Comparison of ENCODE assay signal across 8 mouse cellular contexts in the genomic region with DNA sequence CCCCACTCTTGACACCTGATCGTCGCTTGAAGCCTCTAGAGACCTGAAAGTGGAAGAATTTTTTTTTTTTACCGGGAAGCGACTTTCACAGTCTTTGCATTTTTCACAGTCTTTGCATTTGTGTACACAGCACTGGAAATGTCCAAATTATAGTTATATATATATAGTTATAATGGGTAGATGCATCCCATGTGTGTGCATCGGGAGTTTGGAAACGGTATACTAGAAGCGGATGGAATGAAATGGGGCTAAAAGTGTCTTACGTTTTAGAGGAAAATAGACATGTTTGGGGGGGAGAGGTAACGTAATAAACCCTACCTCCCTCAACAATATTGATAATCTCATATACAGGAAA. TPM values are rescaled to one million over a fixed set of nuclear protein-coding genes. Genes with fewer than 3 reads are reported as not detected.
DNase-seq lines count a peak whose midpoint lies in the region; ATAC-seq and TF ChIP-seq lines count a peak whose summit lies in the region.

No protein-coding gene starts in this region.

- no peaks in the 10 kb centered on the region for H3K27me3 ChIP-seq in embryonic facial prominence, embryonic 13.5 days
- no peaks in the 10 kb centered on the region for H3K27me3 ChIP-seq in hindbrain, postnatal 0 days (ENCODE audit: insufficient read depth, low read length)
- no peaks in the 10 kb centered on the region for H3K27me3 ChIP-seq in midbrain, postnatal 0 days (ENCODE audit: insufficient read depth, low read length)

- no peaks in the 10 kb centered on the region for H3K36me3 ChIP-seq in embryonic facial prominence, embryonic 13.5 days
- no peaks in the 10 kb centered on the region for H3K36me3 ChIP-seq in hindbrain, postnatal 0 days (ENCODE audit: insufficient read depth, low read length)
- H3K36me3 ChIP-seq in midbrain, postnatal 0 days (ENCODE audit: insufficient read depth, low read length): no peaks in the 10 kb centered on the region

- H3K4me2 ChIP-seq in embryonic facial prominence, embryonic 13.5 days: peak overlapping the region; percentile 77
- H3K4me2 ChIP-seq in hindbrain, postnatal 0 days (ENCODE audit: low read depth, low read length): peak overlapping the region; percentile 81
- H3K4me2 ChIP-seq in midbrain, postnatal 0 days (ENCODE audit: low read depth, low read length, poor library complexity, severe bottlenecking): peak overlapping the region; percentile 67

- peaks cover 11% of the 10 kb centered on the region for H3K4me1 ChIP-seq in embryonic facial prominence, embryonic 13.5 days
- H3K4me1 ChIP-seq in hindbrain, postnatal 0 days (ENCODE audit: insufficient read depth, low read length): peaks cover 9% of the 10 kb centered on the region
- peaks cover 8% of the 10 kb centered on the region; the same call in 1 of the 2 replicates for H3K4me1 ChIP-seq in midbrain, postnatal 0 days (ENCODE audit: insufficient read depth, low read length)

- no peak for TF ChIP-seq CTCF in layer of hippocampus, adult 2 months (conservative IDR thresholded peaks at IDR 0.05)
- TF ChIP-seq CTCF in hindbrain, postnatal 0 days (IDR thresholded peaks at IDR 0.05; ENCODE audit: low read depth): no peak
- TF ChIP-seq CTCF in midbrain, postnatal 0 days (IDR thresholded peaks at IDR 0.05): no peak

- H3K4me3 ChIP-seq in layer of hippocampus, adult 2 months: peak overlapping the region; percentile 56
- peak overlapping the region; percentile 94 for H3K4me3 ChIP-seq in embryonic facial prominence, embryonic 13.5 days
- H3K4me3 ChIP-seq in hindbrain, postnatal 0 days (ENCODE audit: low read length): peak overlapping the region; percentile 97
- peak overlapping the region; percentile 99 for H3K4me3 ChIP-seq in midbrain, postnatal 0 days (ENCODE audit: low read depth, low read length)

- peak overlapping the region; percentile 90 for H3K27ac ChIP-seq in layer of hippocampus, adult 2 months
- H3K27ac ChIP-seq in embryonic facial prominence, embryonic 13.5 days: peak overlapping the region; percentile 90; the same call in 1 of the 2 replicates
- H3K27ac ChIP-seq in hindbrain, postnatal 0 days: peak overlapping the region; percentile 93
- H3K27ac ChIP-seq in midbrain, postnatal 0 days (ENCODE audit: low read depth, low read length): peak overlapping the region; percentile 95

- DNase-seq in layer of hippocampus, adult 2 months (ENCODE audit: low spot score in 2 of 2): no peak
- DNase-seq in layer of hippocampus, adult 9-10 months (ENCODE audit: low spot score): no peak
- DNase-seq in hindbrain, postnatal 0 days (ENCODE audit: low spot score): no peak
- DNase-seq in midbrain, postnatal 0 days (ENCODE audit: low spot score): no peak
- no peak for DNase-seq in layer of hippocampus, postnatal 25 days (ENCODE audit: extremely low spot score in 1 of 2, low spot score in 1 of 2)
- no peak for DNase-seq in frontal cortex, postnatal 10 days (ENCODE audit: low spot score in 2 of 2)
- no peak for DNase-seq in urinary bladder, postnatal 14 days (ENCODE audit: low spot score)

- no peak for ATAC-seq in embryonic facial prominence, embryonic 13.5 days (ENCODE audit: insufficient number of reproducible peaks, insufficient read depth, low FRiP score, low TSS enrichment, low read depth)
- peak; percentile 41 for ATAC-seq in hindbrain, postnatal 0 days
- ATAC-seq in midbrain, postnatal 0 days (ENCODE audit: low FRiP score): no peak; the same call in 1 of the 2 replicates

- H3K9ac ChIP-seq in embryonic facial prominence, embryonic 13.5 days: peak overlapping the region; percentile 96
- peak overlapping the region; percentile 92 for H3K9ac ChIP-seq in hindbrain, postnatal 0 days (replicated peaks; ENCODE audit: low read length)
- H3K9ac ChIP-seq in midbrain, postnatal 0 days (replicated peaks; ENCODE audit: low read length, poor library complexity, severe bottlenecking): peak overlapping the region; percentile 93

- WGBS in embryonic facial prominence, embryonic 13.5 days: 20% methylated on average over 9 of the region's 9 CpGs
- WGBS in hindbrain, postnatal 0 days: 25% methylated on average over 9 of the region's 9 CpGs
- WGBS in midbrain, postnatal 0 days: 26% methylated on average over 9 of the region's 9 CpGs

- no peaks in the 10 kb centered on the region for H3K9me3 ChIP-seq in embryonic facial prominence, embryonic 13.5 days
- H3K9me3 ChIP-seq in hindbrain, postnatal 0 days (ENCODE audit: low read length): no peaks in the 10 kb centered on the region; the same call in 1 of the 2 replicates
- H3K9me3 ChIP-seq in midbrain, postnatal 0 days (ENCODE audit: low read length): no peaks in the 10 kb centered on the region

RNA-seq across cellular contexts. Expression of a gene that starts 0.4 kb away (rescaled TPM):
- 100 to 1,000 TPM; 132 TPM for total RNA-seq in layer of hippocampus, adult 2 months (2021)
- polyA plus RNA-seq in embryonic facial prominence, embryonic 13.5 days (2015; fragmentation: Nextera tagmentation; extraction: Ambion mirVana): 38.0 and 45.7 TPM in 2 replicates
- total RNA-seq in hindbrain, postnatal 0 days (2014; rRNA removed): 74.0 and 74.3 TPM in 2 replicates
- 147 and 148 TPM in 2 replicates for polyA plus RNA-seq in hindbrain, postnatal 0 days (2015; fragmentation: Nextera tagmentation; extraction: Ambion mirVana)
- total RNA-seq in midbrain, postnatal 0 days (2014; rRNA removed): 85.7 and 105 TPM in 2 replicates
- 164 and 181 TPM in 2 replicates for polyA plus RNA-seq in midbrain, postnatal 0 days (2015; fragmentation: Nextera tagmentation; extraction: Ambion mirVana)
- total RNA-seq in layer of hippocampus, postnatal 25 days (2021): 100 to 1,000 TPM; 144 to 159 TPM
